Mouse (Mus musculus) cerebellum, adult 8-10 months (tissue): ENCODE measurements around the gene Topaz1.

Experiments used
- DNase-seq: peaks from one replicate; pipeline ENCODE4 v3.0.0; 2022

Gene Topaz1

GRCm38 (mm10) chr9:122747060-122747459, at the start of gene Topaz1:
Gene Topaz1 (plus strand): TSS chr9:122747346.
- DNase-seq: no peak

- no peak for DNase-seq
Measured at GRCm38 (mm10) chr9:122701817-122702216, 45.3 kb upstream of the Topaz1 start.

GRCm38 (mm10) chr9:122713836-122714235, 33.3 kb upstream of the Topaz1 start:
- no peak for DNase-seq

GRCm38 (mm10) chr9:122715046-122715445, 32.1 kb upstream of the Topaz1 start:
- no peak for DNase-seq

GRCm38 (mm10) chr9:122716131-122716921, 30.8 kb upstream of the Topaz1 start:
- DNase-seq: no peak

GRCm38 (mm10) chr9:122722296-122722695, 24.9 kb upstream of the Topaz1 start:
- no peak for DNase-seq

- DNase-seq: no peak
Measured at GRCm38 (mm10) chr9:122725046-122725765, 21.9 kb upstream of the Topaz1 start.

- DNase-seq: peak; percentile 39
Measured at GRCm38 (mm10) chr9:122729500-122729899, 17.6 kb upstream of the Topaz1 start.

- DNase-seq: no peak
Measured at GRCm38 (mm10) chr9:122732126-122732810, 14.9 kb upstream of the Topaz1 start.

- no peak for DNase-seq
Measured at GRCm38 (mm10) chr9:122733222-122733621, 13.9 kb upstream of the Topaz1 start.

GRCm38 (mm10) chr9:122734934-122735333, 12.2 kb upstream of the Topaz1 start:
- DNase-seq: no peak

- no peak for DNase-seq
Measured at GRCm38 (mm10) chr9:122736001-122736400, 11.1 kb upstream of the Topaz1 start.

- DNase-seq: peak; percentile 41
Measured at GRCm38 (mm10) chr9:122736742-122737141, 10.4 kb upstream of the Topaz1 start.

- DNase-seq: no peak
Measured at GRCm38 (mm10) chr9:122745879-122746278, 1.3 kb upstream of the Topaz1 start.

GRCm38 (mm10) chr9:122757614-122758013, 10.5 kb downstream of the Topaz1 start:
- no peak for DNase-seq

GRCm38 (mm10) chr9:122760111-122760510, 13.0 kb downstream of the Topaz1 start:
- DNase-seq: no peak

GRCm38 (mm10) chr9:122785231-122785630, 38.1 kb downstream of the Topaz1 start:
- no peak for DNase-seq

GRCm38 (mm10) chr9:122786534-122786933, 39.4 kb downstream of the Topaz1 start:
- no peak for DNase-seq

GRCm38 (mm10) chr9:122805053-122805844, 58.1 kb downstream of the Topaz1 start, which contains the start of gene Tcaim:
Gene Tcaim (plus strand): TSS chr9:122805539.
- DNase-seq: peak; percentile 92

GRCm38 (mm10) chr9:122805845-122806341, 58.7 kb downstream of the Topaz1 start:
- DNase-seq: no peak

GRCm38 (mm10) chr9:122807186-122807585, 60.0 kb downstream of the Topaz1 start:
- no peak for DNase-seq

GRCm38 (mm10) chr9:122810212-122810611, 63.1 kb downstream of the Topaz1 start:
- no peak for DNase-seq
